Mouse (Mus musculus) embryonic facial prominence, embryonic 11.5 days (tissue): ENCODE data around the gene Chst2. TPM values are rescaled to one million over a fixed set of nuclear protein-coding genes. Genes with fewer than 3 reads are reported as not detected.

Experiments
- ATAC-seq: fragments of 200-750 bp; cut with Nextera tagmentation; replicated peaks from 2 replicates; pipeline ENCODE4 v1.8.0; 2017; ENCODE audit warnings: low read depth; ENCODE audit not compliant: insufficient number of reproducible peaks, low FRiP score, low TSS enrichment
- DNase-seq: peaks from one replicate; pipeline ENCODE4 v3.0.0-alpha.2; 2015; ENCODE audit warnings: low spot score
- H3K27ac ChIP-seq: fragments of 300-500 bp; sonication (generic); replicated peaks from 2 replicates; pipeline ENCODE4 v1.5.1; 2014; ENCODE audit warnings: mild to moderate bottlenecking, low read depth, low read length, control low read depth
- H3K27me3 ChIP-seq: fragments of 300-500 bp; sonication (generic); 2 replicates; pipeline ENCODE4 v1.6.1; 2014; ENCODE audit warnings: mild to moderate bottlenecking, low read length, moderate library complexity, mixed read lengths; ENCODE audit not compliant: control insufficient read depth, insufficient read depth
- H3K36me3 ChIP-seq: fragments of 300-500 bp; sonication (generic); replicated peaks from 2 replicates; pipeline ENCODE4 v1.6.1; 2014; ENCODE audit warnings: low read depth, mild to moderate bottlenecking, low read length, moderate library complexity, mixed read lengths; ENCODE audit not compliant: control insufficient read depth, insufficient read depth
- H3K4me1 ChIP-seq: fragments of 300-500 bp; sonication (generic); 2 replicates; pipeline ENCODE4 v1.6.1; 2014; ENCODE audit warnings: low read length, mixed read lengths; ENCODE audit not compliant: control insufficient read depth, insufficient read depth
- H3K4me2 ChIP-seq: fragments of 300-500 bp; sonication (generic); 2 replicates; pipeline ENCODE4 v1.6.1; 2014; ENCODE audit warnings: low read depth, mild to moderate bottlenecking, control low read depth, low read length, moderate library complexity
- H3K4me3 ChIP-seq: fragments of 300-500 bp; sonication (generic); 2 replicates; pipeline ENCODE4 v1.5.1; 2014; ENCODE audit warnings: low read depth, low read length, control low read depth
- H3K9ac ChIP-seq: fragments of 300-500 bp; sonication (generic); replicated peaks from 2 replicates; pipeline ENCODE4 v1.6.1; 2014; ENCODE audit warnings: mild to moderate bottlenecking, control low read depth, low read length
- H3K9me3 ChIP-seq: fragments of 300-500 bp; sonication (generic); replicated peaks from 2 replicates; pipeline ENCODE4 v1.6.1; 2016; ENCODE audit warnings: mild to moderate bottlenecking, low read length, inconsistent platforms, mixed read lengths; ENCODE audit not compliant: control insufficient read depth
- WGBS: fragments of 180-500 bp; shearing (Covaris S2); extraction: QIAGEN DNeasy Blood & Tissue Kit; methylation state at CpG from one replicate; pipeline ENCODE4 v1.1.7; 2014; 5-methylcytosine and 5-hydroxymethylcytosine counted together
- polyA plus RNA-seq: library from polyadenylated mRNA; unstranded; fragments of >200 nt; fragmentation: Nextera tagmentation; extraction: Ambion mirVana; gene quantifications from 2 replicates; pipeline ENCODE4 v1.2.1, GENCODE M21; 2014

The Chst2 gene
- 6.8 and 7.3 TPM in 2 replicates for polyA plus RNA-seq

DNA sequence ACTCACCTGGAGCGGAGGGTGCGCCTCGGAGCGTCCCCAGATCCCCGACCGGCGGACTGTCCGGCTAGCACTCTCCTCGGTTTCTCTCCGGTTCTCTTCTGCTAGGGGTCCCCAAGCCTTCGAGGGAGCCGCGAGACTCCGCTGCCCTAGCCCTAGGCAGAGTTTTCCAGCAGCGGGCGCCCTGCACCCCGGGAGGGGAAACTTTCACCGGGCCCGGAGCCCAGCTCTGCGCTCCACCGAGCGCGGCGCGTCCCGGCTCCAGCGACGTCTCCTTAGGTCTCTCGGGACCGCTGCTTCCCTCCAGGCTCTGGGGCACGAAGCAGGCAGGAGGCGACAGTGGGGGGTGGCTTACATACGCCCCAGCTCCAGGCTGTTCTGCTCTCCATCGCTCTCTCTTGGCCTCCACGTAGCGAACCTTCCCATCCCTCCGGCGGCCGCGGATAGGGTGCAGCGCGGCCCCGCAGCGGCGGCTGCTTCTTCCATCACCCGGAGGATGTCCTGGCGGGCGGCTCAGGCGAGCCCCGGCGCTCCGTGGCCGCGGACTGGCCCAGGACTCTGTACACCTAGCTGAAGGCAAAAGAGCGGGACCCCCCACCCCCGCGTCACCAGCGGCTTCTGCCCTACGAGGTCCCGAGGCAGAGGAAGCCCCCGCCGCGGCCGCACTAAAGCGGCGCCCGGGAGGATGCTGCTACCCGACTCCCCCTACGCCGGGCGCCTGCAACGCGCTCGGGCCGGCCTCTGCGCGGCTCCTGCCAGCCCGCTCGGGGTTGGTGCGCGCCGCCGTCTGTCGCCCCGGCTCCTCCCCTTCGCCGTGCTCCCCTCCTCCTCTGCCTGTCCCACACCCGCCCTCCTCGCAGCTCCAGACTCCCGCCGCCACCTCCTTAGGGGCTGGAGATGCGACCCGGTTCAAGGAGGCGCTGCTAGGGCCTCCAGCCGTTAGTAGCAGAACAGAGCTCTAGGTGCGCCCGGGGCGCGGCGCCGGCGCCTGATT, at the start of gene Chst2:
TSS of gene Chst2 (minus strand) at position 152 of the 991 bp plus-strand sequence.
- Histone ChIP-seq H3K36me3 (no peaks in the 10 kb centered on the region), H3K9me3 (no peaks in the 10 kb centered on the region), H3K9ac (peak within 1 kb of the TSS; percentile 83), H3K4me2 (peak within 1 kb of the TSS; percentile 96), H3K4me1 (no peaks in the 10 kb centered on the region; the same call in 1 of the 2 replicates), H3K4me3 (peak within 1 kb of the TSS; percentile 73), H3K27ac (peak within 1 kb of the TSS; percentile 56), H3K27me3 (peaks cover 2% of the 10 kb centered on the region; the same call in 1 of the 2 replicates)
- ATAC-seq (peak; percentile 95), DNase-seq (peak; percentile 90)
- under 1% methylated on average over 91 of the region's 102 CpGs for WGBS

GRCm38 (mm10) chr9:95451931-95452330, 45.4 kb upstream of the Chst2 start:
- no peak for DNase-seq
- no peak overlapping the region for H3K4me3 ChIP-seq
- ATAC-seq, result no peak
- no peak overlapping the region for H3K9ac ChIP-seq
- no peaks in the 10 kb centered on the region for H3K36me3 ChIP-seq
- H3K4me2 ChIP-seq, result no peak overlapping the region
- no peak overlapping the region for H3K27ac ChIP-seq
- no peaks in the 10 kb centered on the region for H3K9me3 ChIP-seq
- no peaks in the 10 kb centered on the region for H3K4me1 ChIP-seq
- H3K27me3 ChIP-seq, result no peaks in the 10 kb centered on the region
- 55% methylated on average over 3 of the region's 3 CpGs for WGBS

DNA sequence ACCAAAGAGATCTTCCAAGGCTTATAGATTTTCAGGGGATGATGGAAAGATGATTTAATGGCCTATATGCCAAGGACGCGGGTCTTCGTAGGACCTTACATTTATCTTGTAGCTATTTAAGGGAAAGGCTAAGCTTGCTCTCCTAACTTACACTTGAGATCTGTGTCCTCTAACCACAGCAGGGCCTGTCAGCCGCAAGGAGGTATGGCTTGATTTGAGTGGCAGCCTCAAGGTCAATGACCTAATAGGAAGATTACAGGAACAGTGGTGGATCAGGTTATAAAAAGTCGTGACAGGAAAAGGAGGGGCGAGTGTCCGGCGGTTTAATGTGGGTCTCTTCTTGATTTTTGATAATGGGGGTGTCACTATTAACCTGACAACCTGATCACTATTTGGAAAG, 44.1 kb upstream of the Chst2 start:
- H3K27ac ChIP-seq, result no peak overlapping the region
- H3K4me2 ChIP-seq, result no peak overlapping the region
- H3K4me3 ChIP-seq, result no peak overlapping the region
- DNase-seq (no peak), ATAC-seq (no peak)
- no peak overlapping the region for H3K9ac ChIP-seq
- no peaks in the 10 kb centered on the region for H3K4me1 ChIP-seq
- 93% methylated on average over 8 of the region's 8 CpGs for WGBS
- no peaks in the 10 kb centered on the region for H3K36me3 ChIP-seq
- H3K9me3 ChIP-seq, result no peaks in the 10 kb centered on the region
- H3K27me3 ChIP-seq, result no peaks in the 10 kb centered on the region

DNA sequence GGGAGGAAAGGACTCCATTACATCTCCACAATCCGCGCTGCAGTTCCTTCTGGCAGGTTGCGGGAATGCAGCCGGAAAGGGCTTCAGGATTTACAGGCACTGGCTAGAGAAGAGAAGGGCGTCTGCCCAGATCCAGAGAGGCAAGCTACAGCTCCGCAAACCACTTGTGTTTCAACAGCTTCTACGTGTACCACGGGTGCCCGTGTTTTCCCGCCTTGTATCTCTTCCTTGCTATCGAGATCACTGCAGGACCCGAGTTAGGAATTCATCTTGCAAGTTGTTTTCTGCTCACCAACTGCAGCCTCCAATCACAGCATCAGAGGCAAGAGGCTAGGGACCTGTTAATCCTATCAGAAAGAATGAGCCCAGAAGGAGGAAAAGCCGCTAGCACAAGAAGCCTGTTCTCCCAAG, 35.8 kb upstream of the Chst2 start:
- H3K27me3 ChIP-seq, result no peaks in the 10 kb centered on the region
- H3K9me3 ChIP-seq, result no peaks in the 10 kb centered on the region
- 8% methylated on average over 13 of the region's 13 CpGs for WGBS
- H3K4me2 ChIP-seq, result peak overlapping the region; percentile 38
- ATAC-seq, result peak; percentile 67; the same call in 1 of the 2 replicates
- no peaks in the 10 kb centered on the region for H3K4me1 ChIP-seq
- H3K27ac ChIP-seq, result no peak overlapping the region
- H3K36me3 ChIP-seq, result no peaks in the 10 kb centered on the region
- H3K4me3 ChIP-seq, result no peak overlapping the region
- peak; percentile 75 for DNase-seq
- H3K9ac ChIP-seq, result no peak overlapping the region

- Histone ChIP-seq H3K27ac (no peak overlapping the region), H3K27me3 (no peaks in the 10 kb centered on the region), H3K36me3 (no peaks in the 10 kb centered on the region), H3K4me3 (no peak overlapping the region), H3K9ac (no peak overlapping the region), H3K4me2 (no peak overlapping the region), H3K4me1 (no peaks in the 10 kb centered on the region), H3K9me3 (no peaks in the 10 kb centered on the region)
- WGBS, result 89% methylated on average over 9 of the region's 9 CpGs
- no peak for ATAC-seq
- DNase-seq, result no peak
Observed at GRCm38 (mm10) chr9:95437883-95438282, 31.4 kb upstream of the Chst2 start.

DNA sequence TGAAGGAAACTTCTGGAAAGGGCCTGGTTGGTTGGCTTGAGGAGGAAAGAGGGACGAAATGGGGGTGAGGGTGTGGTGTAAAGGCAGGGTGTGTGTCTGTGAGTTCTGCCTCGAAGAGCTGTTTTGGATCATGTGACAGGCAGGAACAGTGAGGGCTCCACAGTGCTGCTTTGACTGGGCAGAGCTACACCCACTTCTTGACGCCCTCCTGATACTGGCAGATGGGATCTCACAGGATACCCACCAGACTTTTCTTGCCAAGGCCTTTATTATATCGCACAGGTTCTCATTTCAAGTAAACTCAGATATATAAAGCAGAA, 29.7 kb upstream of the Chst2 start:
- Histone ChIP-seq H3K4me3 (no peak overlapping the region), H3K4me1 (no peaks in the 10 kb centered on the region), H3K4me2 (no peak overlapping the region), H3K36me3 (no peaks in the 10 kb centered on the region), H3K27ac (no peak overlapping the region), H3K27me3 (no peaks in the 10 kb centered on the region), H3K9ac (no peak overlapping the region), H3K9me3 (no peaks in the 10 kb centered on the region)
- ATAC-seq (no peak), DNase-seq (no peak)
- WGBS, result 80% methylated on average over 4 of the region's 4 CpGs

- Histone ChIP-seq H3K9me3 (no peaks in the 10 kb centered on the region), H3K4me2 (no peak overlapping the region), H3K4me1 (no peaks in the 10 kb centered on the region), H3K4me3 (no peak overlapping the region), H3K36me3 (no peaks in the 10 kb centered on the region), H3K27ac (no peak overlapping the region), H3K9ac (no peak overlapping the region), H3K27me3 (no peaks in the 10 kb centered on the region)
- WGBS, result 74% methylated on average over 20 of the region's 20 CpGs
- DNase-seq, result no peak
- ATAC-seq, result no peak
Observed at GRCm38 (mm10) chr9:95435506-95436293, 29.2 kb upstream of the Chst2 start.

DNA sequence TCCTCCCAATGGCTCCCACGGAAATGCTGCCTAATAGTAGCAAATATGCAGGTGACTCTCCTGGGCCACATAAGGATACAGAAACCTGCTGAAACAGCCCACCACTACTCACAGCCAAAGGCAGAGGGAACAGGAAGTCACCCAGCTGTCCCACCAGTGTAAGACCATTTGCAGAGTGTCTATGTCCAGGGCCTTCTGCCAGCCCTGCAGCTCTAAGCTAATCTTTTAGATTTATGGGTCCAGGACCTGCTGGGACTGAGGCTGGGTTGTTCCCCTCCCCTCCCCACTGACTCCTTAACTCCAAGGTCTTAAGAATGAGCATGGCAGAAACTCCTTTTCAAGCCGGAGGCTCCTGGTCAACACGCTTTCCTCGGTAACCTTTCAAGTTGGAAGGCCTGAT, 21.8 kb upstream of the Chst2 start:
- H3K4me1 ChIP-seq, result no peaks in the 10 kb centered on the region
- H3K4me2 ChIP-seq, result no peak overlapping the region
- no peak overlapping the region for H3K27ac ChIP-seq
- H3K9ac ChIP-seq, result no peak overlapping the region
- no peak overlapping the region for H3K4me3 ChIP-seq
- no peaks in the 10 kb centered on the region for H3K36me3 ChIP-seq
- DNase-seq (no peak), ATAC-seq (no peak)
- 85% methylated on average over 4 of the region's 4 CpGs for WGBS
- H3K27me3 ChIP-seq, result no peaks in the 10 kb centered on the region
- H3K9me3 ChIP-seq, result no peaks in the 10 kb centered on the region
